Mouse (Mus musculus): ENCODE data around the gene Plekhm2. TPM values are rescaled to one million over a fixed set of nuclear protein-coding genes. Genes with fewer than 3 reads are reported as not detected.

Gene Plekhm2
- polyA plus RNA-seq, 1 experiment from 2014 or later: 8.3 TPM

DNA sequence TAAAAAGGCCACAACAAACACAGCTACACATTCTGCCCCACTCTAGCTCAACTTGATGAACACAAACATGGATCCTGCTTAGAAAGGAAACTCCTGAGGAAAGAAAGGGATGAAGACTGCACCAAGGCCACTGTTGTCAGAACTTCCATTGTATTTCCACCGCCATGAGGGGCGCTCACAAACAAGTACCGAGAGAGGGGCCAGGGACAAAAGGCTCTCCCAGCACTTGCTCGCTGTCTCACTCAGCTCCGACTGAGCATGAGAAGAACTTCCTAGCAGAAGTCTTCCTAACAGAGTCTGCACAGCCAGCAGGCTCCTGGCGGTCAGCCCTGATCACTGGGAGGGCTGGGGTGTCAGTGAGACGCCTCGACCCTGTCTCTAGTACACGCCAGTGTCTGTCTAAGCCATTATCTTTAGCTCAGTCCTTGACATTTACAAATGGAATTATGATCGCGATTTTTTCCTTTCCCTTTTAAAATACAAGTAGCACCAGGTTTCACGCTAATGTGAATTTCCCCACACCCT is 18.1 kb upstream of the Plekhm2 start:
- H3K9ac ChIP-seq (replicated peaks): no peak overlapping the region
- H3K4me1 ChIP-seq (replicated peaks): 0 out of 2 replicates have a peak, but pooled peaks cover 7% of the 10 kb centered on the region
- no peak for ATAC-seq
- H3K4me3 ChIP-seq (replicated peaks): no peak overlapping the region
- H3K9me3 ChIP-seq: no peaks in the 10 kb centered on the region
- no peak overlapping the region for H3K4me2 ChIP-seq (replicated peaks)
- 59% methylated on average over 12 of the region's 12 CpGs for WGBS
- H3K36me3 ChIP-seq: peaks cover 46% of the 10 kb centered on the region
- no peak overlapping the region for H3K27ac ChIP-seq
- no peaks in the 10 kb centered on the region for H3K27me3 ChIP-seq

DNA sequence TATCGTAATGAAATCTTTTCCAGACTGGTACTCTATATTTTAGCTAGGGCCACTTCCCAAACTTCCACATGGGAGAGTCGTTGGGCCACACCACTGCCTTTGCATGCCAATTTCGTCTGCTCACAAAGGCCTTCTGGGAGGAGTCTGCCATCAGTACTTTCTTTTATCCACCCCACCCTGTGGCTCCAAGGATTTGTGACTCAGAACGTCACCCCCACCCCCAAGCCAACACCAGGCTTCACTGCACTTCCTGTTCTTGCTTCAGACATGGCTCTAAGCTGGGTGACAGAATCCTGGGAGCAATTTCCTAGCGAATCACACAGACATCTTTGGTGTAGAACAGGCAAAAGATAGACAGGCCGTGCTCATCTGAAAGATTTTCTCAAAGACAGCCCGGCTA is 17.1 kb upstream of the Plekhm2 start:
- H3K4me2 ChIP-seq (replicated peaks): no peak overlapping the region
- WGBS: 63% methylated on average over 7 of the region's 7 CpGs
- no peak overlapping the region for H3K9ac ChIP-seq (replicated peaks)
- ATAC-seq: no peak
- H3K4me1 ChIP-seq (replicated peaks): 0 out of 2 replicates have a peak, but pooled peaks cover 7% of the 10 kb centered on the region
- H3K4me3 ChIP-seq (replicated peaks): no peak overlapping the region
- H3K36me3 ChIP-seq: peaks cover 41% of the 10 kb centered on the region
- no peak overlapping the region for H3K27ac ChIP-seq
- H3K27me3 ChIP-seq: no peaks in the 10 kb centered on the region
- no peaks in the 10 kb centered on the region for H3K9me3 ChIP-seq

DNA sequence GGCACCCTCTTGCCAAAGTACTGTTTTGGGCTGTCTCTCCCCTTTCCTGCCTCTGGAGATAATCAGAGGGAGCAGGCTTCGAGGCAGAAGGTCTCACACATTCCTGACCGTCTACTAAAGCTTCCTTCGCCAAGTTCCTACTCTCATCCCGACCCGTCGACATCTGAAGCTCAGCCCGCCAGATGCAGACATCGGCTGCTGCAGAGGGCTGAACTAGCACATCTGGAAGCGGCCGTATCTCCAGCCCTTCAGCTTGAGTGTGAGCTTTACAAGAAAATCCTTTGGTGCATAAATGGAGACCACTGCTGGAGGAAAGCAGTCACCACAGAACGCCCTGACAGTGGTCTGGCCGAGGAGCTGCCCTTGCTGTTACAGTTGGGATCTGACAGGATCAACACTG is 16.2 kb upstream of the Plekhm2 start:
- ATAC-seq: no peak
- Histone ChIP-seq H3K27ac (no peak overlapping the region), H3K9me3 (no peaks in the 10 kb centered on the region), H3K27me3 (no peaks in the 10 kb centered on the region), H3K4me1 (replicated peaks) (0 out of 2 replicates have a peak, but pooled peaks cover 7% of the 10 kb centered on the region), H3K4me3 (replicated peaks) (no peak overlapping the region), H3K4me2 (replicated peaks) (no peak overlapping the region), H3K9ac (replicated peaks) (no peak overlapping the region), H3K36me3 (peaks cover 32% of the 10 kb centered on the region)
- whole genome bisulfite sequencing: 86% methylated on average over 12 of the region's 12 CpGs

GRCm38 (mm10) chr4:141679016-141679415 is 14.3 kb upstream of the Plekhm2 start:
- WGBS: 83% methylated on average over 2 of the region's 2 CpGs
- H3K4me1 ChIP-seq (replicated peaks): 0 out of 2 replicates have a peak, but pooled peaks cover 7% of the 10 kb centered on the region
- peaks cover 15% of the 10 kb centered on the region for H3K36me3 ChIP-seq
- no peak overlapping the region for H3K27ac ChIP-seq
- H3K27me3 ChIP-seq: no peaks in the 10 kb centered on the region
- no peak for ATAC-seq
- H3K9ac ChIP-seq (replicated peaks): no peak overlapping the region
- no peak overlapping the region for H3K4me3 ChIP-seq (replicated peaks)
- H3K4me2 ChIP-seq (replicated peaks): no peak overlapping the region
- H3K9me3 ChIP-seq: no peaks in the 10 kb centered on the region

GRCm38 (mm10) chr4:141676462-141676979 is 11.8 kb upstream of the Plekhm2 start:
- Histone ChIP-seq H3K27ac (no peak overlapping the region), H3K27me3 (no peaks in the 10 kb centered on the region), H3K9me3 (no peaks in the 10 kb centered on the region), H3K4me3 (replicated peaks) (no peak overlapping the region), H3K9ac (replicated peaks) (no peak overlapping the region), H3K4me2 (replicated peaks) (no peak overlapping the region), H3K36me3 (no peaks in the 10 kb centered on the region), H3K4me1 (replicated peaks) (no peaks in the 10 kb centered on the region)
- WGBS: 84% methylated on average over 5 of the region's 5 CpGs
- no peak for ATAC-seq

- 75% methylated on average over 13 of the region's 13 CpGs for WGBS
- Histone ChIP-seq H3K4me2 (replicated peaks) (no peak overlapping the region), H3K27ac (no peak overlapping the region), H3K4me1 (replicated peaks) (no peaks in the 10 kb centered on the region), H3K9ac (replicated peaks) (no peak overlapping the region), H3K36me3 (no peaks in the 10 kb centered on the region), H3K4me3 (replicated peaks) (no peak overlapping the region), H3K27me3 (no peaks in the 10 kb centered on the region), H3K9me3 (no peaks in the 10 kb centered on the region)
- ATAC-seq: no peak
Measured at GRCm38 (mm10) chr4:141672325-141672724, 7.6 kb upstream of the Plekhm2 start.

DNA sequence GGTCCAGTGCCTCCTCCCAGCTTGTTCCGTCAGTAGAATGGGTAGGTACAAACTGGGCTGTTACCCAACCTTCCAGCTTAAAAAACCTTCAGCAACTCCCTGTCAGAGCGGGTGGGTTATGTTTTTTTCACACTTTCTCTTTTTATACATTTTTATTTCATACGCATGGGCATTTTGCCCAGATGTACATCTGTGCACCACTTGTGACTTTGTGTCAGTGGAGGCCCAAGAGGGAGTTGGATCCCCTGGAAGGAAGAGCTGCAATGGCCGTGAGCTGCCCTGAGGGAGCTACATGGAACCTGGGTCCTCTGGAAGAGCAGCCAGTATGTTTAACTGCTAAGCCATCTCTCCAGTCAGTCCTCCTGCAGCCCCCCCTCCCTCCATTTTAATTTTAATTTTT is 6.7 kb upstream of the Plekhm2 start:
- Histone ChIP-seq H3K9ac (replicated peaks) (no peak overlapping the region), H3K4me3 (replicated peaks) (no peak overlapping the region), H3K9me3 (no peaks in the 10 kb centered on the region), H3K4me1 (replicated peaks) (no peaks in the 10 kb centered on the region), H3K36me3 (no peaks in the 10 kb centered on the region), H3K27ac (no peak overlapping the region), H3K4me2 (replicated peaks) (no peak overlapping the region), H3K27me3 (no peaks in the 10 kb centered on the region)
- no peak for ATAC-seq
- 87% methylated on average over 4 of the region's 4 CpGs for WGBS

- no peak for ATAC-seq
- Histone ChIP-seq H3K27me3 (no peaks in the 10 kb centered on the region), H3K4me2 (replicated peaks) (no peak overlapping the region), H3K36me3 (no peaks in the 10 kb centered on the region), H3K9me3 (no peaks in the 10 kb centered on the region), H3K27ac (no peak overlapping the region), H3K9ac (replicated peaks) (no peak overlapping the region), H3K4me1 (replicated peaks) (peaks cover under 1% of the 10 kb centered on the region; the same call in 1 of the 2 replicates), H3K4me3 (replicated peaks) (no peak overlapping the region)
- 91% methylated on average over 18 of the region's 18 CpGs for WGBS
Measured at GRCm38 (mm10) chr4:141669898-141670712, 5.4 kb upstream of the Plekhm2 start.

DNA sequence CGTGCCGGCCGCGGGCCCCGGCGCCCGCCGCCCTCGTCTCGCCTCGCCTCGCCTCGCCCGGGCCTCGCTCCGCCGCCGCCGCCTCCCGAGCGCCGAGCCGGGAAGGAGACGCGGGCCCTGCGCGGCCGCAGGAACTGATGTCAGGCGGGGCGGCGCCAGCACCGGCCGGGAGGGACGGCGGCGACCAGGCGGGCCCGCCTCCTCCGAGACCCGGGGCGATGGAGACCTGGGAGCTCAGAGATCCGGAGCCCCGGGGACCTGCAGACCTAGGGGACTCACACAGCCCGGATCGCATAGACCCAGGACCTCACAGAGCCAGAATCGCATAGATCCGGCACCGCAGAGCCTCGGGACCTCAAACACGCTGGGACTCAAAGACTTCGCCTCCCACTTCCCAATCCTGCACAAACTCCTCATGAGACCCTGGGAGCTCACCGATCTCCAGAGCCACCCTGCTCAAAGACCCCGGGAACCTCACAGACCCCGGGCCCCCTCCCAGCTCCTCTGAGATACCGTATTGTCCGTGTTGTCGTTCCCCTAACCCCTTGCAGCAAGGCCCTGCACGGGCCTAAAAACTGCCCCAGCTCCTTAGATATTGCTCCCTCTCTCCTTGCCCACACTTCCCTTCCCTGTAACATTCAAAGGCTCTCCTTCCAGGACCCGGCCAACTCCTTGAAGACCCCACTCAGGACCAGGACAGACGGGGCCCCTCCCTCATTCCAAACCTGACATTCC is 521 bp downstream of the Plekhm2 start:
- WGBS: under 1% methylated on average over 60 of the region's 60 CpGs
- Histone ChIP-seq H3K9me3 (no peaks in the 10 kb centered on the region), H3K4me3 (replicated peaks) (peak overlapping the region; percentile 87), H3K4me2 (replicated peaks) (peak overlapping the region; percentile 92), H3K36me3 (peaks cover 15% of the 10 kb centered on the region), H3K9ac (replicated peaks) (peak overlapping the region; percentile 94), H3K4me1 (replicated peaks) (peaks cover 24% of the 10 kb centered on the region), H3K27me3 (no peaks in the 10 kb centered on the region), H3K27ac (peak overlapping the region; percentile 74)
- ATAC-seq: peak; percentile 84

GRCm38 (mm10) chr4:141663122-141663931 is 1.4 kb downstream of the Plekhm2 start:
- Histone ChIP-seq H3K9me3 (no peaks in the 10 kb centered on the region), H3K27me3 (no peaks in the 10 kb centered on the region), H3K36me3 (peaks cover 17% of the 10 kb centered on the region), H3K9ac (replicated peaks) (peak overlapping the region; percentile 94), H3K4me2 (replicated peaks) (peak overlapping the region; percentile 92), H3K27ac (peak overlapping the region; percentile 74), H3K4me1 (replicated peaks) (peaks cover 26% of the 10 kb centered on the region), H3K4me3 (replicated peaks) (peak overlapping the region; percentile 87)
- ATAC-seq: peak; percentile 35
- 4% methylated on average over 47 of the region's 47 CpGs for WGBS

DNA sequence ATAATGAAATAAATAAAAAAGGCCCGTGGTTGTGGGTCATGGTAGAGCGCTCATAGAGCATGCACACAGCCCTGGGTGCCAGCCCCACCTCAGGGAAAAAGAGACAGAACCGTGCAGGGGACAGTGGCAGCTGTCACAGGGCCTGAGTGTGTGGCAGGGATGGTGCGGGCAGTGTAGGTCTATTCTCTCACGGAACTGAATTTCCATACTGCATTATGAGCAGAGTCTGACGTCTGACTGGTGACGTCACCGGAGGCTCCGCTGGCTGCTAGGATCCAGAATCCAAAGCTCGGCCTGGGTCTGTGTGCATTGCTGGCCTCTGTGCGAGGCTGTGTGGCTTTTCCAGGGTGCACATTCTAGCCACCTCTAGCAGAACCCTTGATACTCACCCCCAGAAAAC is 3.8 kb downstream of the Plekhm2 start:
- Histone ChIP-seq H3K9me3 (no peaks in the 10 kb centered on the region), H3K9ac (replicated peaks) (no peak overlapping the region), H3K27me3 (no peaks in the 10 kb centered on the region), H3K36me3 (peaks cover 27% of the 10 kb centered on the region), H3K4me2 (replicated peaks) (no peak overlapping the region), H3K4me3 (replicated peaks) (no peak overlapping the region), H3K27ac (no peak overlapping the region), H3K4me1 (replicated peaks) (peaks cover 34% of the 10 kb centered on the region)
- ATAC-seq: no peak
- 82% methylated on average over 11 of the region's 11 CpGs for WGBS

All from midbrain, embryonic 13.5 days (tissue).